Mouse (Mus musculus): ENCODE measurements around the gene CT030661.1.
"Not testable (repeated sequence)": the region's sequence is repeated elsewhere in the genome, so short reads cannot be mapped to it uniquely, and the experiment has no call there.

The CT030661.1 gene

DNA sequence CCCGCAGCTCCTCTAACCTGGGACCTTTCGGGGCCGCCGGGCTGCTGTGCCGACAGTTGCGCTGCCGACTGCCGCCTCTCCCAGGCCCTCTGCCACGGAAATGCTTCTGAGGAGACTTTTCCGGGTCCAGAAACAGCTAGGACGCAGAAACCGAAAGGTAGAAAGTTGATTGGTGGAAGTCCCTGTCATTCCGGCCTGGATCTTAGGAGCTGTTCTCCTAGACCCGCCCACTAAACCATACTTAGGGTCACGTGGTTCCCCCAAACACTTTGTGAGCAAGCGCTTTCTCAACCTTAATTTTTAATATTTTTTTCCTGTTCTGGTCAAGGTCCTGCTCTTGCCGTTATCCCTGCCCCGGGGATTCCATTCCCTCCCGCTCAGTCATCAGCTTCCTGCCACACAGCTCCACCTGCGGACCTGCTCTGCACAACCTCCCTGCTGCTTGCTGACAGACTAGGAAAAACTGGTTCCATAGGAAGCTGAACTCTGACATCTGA, at the start of gene CT030661.1:
Gene CT030661.1 (minus strand): TSS at position 108 of the 497 bp plus-strand sequence.
- peak; percentile 99 for DNase-seq (ENCODE audit: low read depth, low spot score)

- no peak for DNase-seq (ENCODE audit: low read depth, low spot score)
These were observed 49.3 kb upstream of the CT030661.1 start for GRCm38 (mm10) chr17:22363895-22364294.

DNA sequence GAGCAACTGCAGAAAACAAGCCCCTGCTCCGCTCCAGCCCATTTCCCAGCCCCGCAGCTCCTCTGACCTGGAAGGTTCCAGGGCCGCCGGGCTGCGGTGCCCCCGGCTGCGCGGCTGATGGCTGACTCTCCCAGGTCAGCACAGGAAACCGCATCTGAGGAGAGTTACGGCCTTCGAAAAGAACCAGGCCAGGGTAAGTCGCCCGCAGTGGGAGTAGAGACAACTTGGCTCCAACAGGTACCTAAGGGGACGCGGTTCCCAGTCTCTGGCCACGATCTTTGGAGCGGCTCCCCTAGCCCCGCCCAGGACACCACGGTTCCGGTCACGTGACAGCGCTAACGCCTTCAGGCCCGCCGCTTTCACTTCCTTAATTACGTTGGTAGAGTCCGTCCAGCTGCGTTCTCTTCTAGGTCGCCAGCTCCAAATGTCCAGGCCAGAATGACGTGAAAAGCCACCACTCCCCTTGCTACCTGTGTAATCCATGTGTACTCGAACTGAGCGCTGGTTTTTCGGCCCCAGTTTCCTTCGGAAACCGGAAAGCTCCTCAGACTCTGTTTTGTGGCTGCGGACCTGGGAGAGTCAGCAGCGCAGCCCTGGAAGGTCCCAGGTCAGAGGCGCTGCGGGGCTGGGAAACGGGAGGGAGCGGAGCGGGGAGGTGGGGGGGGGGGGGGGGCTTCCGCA, 46.6 kb upstream of the CT030661.1 start, which contains the start of the genes Zfp944 and Zfp758:
Gene Zfp944 (minus strand): TSS at position 300 of the 681 bp plus-strand sequence.
Gene Zfp758 (plus strand): TSS at position 353 of the 681 bp plus-strand sequence.
- peak; percentile 9 for DNase-seq (ENCODE audit: low read depth, low spot score)

- DNase-seq (ENCODE audit: low read depth, low spot score): no peak
These were observed 45.9 kb upstream of the CT030661.1 start for GRCm38 (mm10) chr17:22360572-22360971.

DNA sequence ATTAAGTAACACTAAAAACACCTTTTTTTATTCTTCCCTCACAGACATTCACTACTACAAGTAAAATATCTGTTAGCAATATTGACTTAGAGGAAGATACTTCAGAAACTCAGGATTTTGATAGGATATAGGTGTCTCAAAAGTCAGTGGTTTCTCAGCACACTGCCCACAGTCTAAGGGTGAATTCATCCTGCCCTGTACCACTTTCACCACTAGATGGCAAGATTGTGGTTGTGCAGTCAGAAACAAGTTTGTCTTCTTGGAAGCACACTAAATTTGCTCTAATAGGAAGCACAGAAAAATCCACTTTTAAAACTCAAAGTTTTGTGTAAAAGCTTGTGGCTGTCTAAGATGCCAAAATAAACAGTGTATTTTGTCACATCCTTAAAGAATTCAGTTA, 38.2 kb upstream of the CT030661.1 start:
- DNase-seq (ENCODE audit: low read depth, low spot score): peak; percentile 10

GRCm38 (mm10) chr17:22315247-22315646, 610 bp upstream of the CT030661.1 start:
- not testable (repeated sequence) for DNase-seq (ENCODE audit: low read depth, low spot score)

DNA sequence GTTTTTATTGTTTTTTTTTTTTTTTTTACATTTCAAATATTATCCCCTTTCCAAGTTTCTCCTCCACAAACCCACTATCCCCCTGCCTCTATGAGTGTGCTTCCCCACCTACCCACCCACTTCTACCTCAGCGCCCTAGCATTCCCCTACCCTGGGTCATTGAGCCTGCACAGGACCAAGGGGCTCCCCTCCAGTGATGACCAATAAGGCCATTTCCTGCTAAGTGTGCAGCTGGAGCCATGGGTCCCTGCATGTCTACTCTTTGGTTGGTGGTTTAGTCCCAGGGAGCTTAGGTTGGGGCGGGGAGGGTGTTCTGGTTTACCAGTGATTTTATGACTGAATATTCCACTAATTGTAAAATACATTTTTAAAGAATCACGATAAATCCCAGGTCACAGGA, 418 bp downstream of the CT030661.1 start:
- not testable (repeated sequence) for DNase-seq (ENCODE audit: low read depth, low spot score)
